Mouse (Mus musculus) testis, adult 2 months (tissue): ENCODE measurements around the gene Mcm5.

ENCODE experiments used
- CTCF ChIP-seq: fragments of 200-500 bp; IDR thresholded peaks from 2 replicates; pipeline ENCODE4 v1.5.1; 2012; ENCODE audit warnings: low read depth, mild to moderate bottlenecking, inconsistent platforms, low read length, moderate library complexity; ENCODE audit not compliant: control insufficient read depth, insufficient read depth, insufficient replicate concordance
- POLR2A ChIP-seq: fragments of 200-500 bp; IDR thresholded peaks from 2 replicates; pipeline ENCODE4 v1.6.1; 2012; ENCODE audit warnings: low read depth, mild to moderate bottlenecking, inconsistent platforms, low read length, moderate library complexity; ENCODE audit not compliant: control insufficient read depth

DNA sequence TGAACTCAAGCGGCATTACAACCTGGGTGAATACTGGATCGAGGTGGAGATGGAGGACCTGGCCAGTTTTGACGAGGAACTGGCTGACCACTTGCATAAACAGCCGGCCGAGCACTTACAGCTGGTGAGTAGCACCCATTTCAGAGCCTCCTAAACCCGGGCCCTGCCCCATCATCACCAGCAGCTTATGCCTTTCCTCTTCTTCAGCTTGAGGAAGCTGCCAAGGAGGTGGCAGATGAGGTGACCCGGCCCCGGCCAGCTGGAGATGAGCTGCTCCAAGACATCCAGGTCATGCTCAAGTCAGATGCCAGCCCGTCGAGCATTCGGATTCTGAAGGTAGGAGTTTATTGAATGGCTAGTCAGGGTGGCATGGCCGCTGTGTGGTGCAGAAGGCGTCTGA is 724 bp downstream of the Mcm5 start:
- TF ChIP-seq CTCF (no peak), POLR2A (0 out of 2 replicates have a peak, but pooled peaks have one; percentile 17)
